Mouse (Mus musculus) olfactory bulb, adult 2 months (tissue): ENCODE results near the gene Krba1. TPM values are rescaled to one million over a fixed set of nuclear protein-coding genes. Genes with fewer than 3 reads are reported as not detected.

Experiments
- H3K27ac ChIP-seq: fragments of 200-500 bp; 2 replicates; pipeline ENCODE4 v1.5.1; 2012; ENCODE audit warnings: low read depth, low read length; ENCODE audit not compliant: insufficient read depth
- H3K4me1 ChIP-seq: fragments of 200-500 bp; 2 replicates; pipeline ENCODE4 v1.6.1; 2012; ENCODE audit warnings: low read length; ENCODE audit not compliant: control insufficient read depth, insufficient read depth
- H3K4me3 ChIP-seq: fragments of 200-500 bp; 2 replicates; pipeline ENCODE4 v1.5.1; 2012; ENCODE audit warnings: mild to moderate bottlenecking, low read depth, low read length, moderate library complexity; ENCODE audit not compliant: insufficient read depth
- CTCF ChIP-seq: fragments of 200-500 bp; IDR thresholded peaks from 2 replicates; pipeline ENCODE4 v1.5.1; 2012; ENCODE audit warnings: low read depth, mild to moderate bottlenecking, low read length, moderate library complexity; ENCODE audit not compliant: insufficient read depth
- POLR2A ChIP-seq: fragments of 200-500 bp; IDR thresholded peaks from 2 replicates; pipeline ENCODE4 v1.6.1; 2012; ENCODE audit warnings: mild to moderate bottlenecking, low read depth, low read length, moderate library complexity; ENCODE audit not compliant: insufficient read depth
- WGBS: fragments of 180-500 bp; shearing (Covaris S2); methylation state at CpG from one replicate; pipeline ENCODE4 v1.1.7; 2018; 5-methylcytosine and 5-hydroxymethylcytosine counted together
- polyA plus RNA-seq: library from polyadenylated mRNA; stranded (reverse); fragments of >200 nt; gene quantifications from 2 replicates; pipeline ENCODE4 v1.2.4, GENCODE M21; 2012; ENCODE audit warnings: low replicate concordance; ENCODE audit not compliant: missing spikeins, insufficient read depth, insufficient read length

Krba1 gene
- 129 TPM in 1 of 2 replicates, not detected in the other for polyA plus RNA-seq

DNA sequence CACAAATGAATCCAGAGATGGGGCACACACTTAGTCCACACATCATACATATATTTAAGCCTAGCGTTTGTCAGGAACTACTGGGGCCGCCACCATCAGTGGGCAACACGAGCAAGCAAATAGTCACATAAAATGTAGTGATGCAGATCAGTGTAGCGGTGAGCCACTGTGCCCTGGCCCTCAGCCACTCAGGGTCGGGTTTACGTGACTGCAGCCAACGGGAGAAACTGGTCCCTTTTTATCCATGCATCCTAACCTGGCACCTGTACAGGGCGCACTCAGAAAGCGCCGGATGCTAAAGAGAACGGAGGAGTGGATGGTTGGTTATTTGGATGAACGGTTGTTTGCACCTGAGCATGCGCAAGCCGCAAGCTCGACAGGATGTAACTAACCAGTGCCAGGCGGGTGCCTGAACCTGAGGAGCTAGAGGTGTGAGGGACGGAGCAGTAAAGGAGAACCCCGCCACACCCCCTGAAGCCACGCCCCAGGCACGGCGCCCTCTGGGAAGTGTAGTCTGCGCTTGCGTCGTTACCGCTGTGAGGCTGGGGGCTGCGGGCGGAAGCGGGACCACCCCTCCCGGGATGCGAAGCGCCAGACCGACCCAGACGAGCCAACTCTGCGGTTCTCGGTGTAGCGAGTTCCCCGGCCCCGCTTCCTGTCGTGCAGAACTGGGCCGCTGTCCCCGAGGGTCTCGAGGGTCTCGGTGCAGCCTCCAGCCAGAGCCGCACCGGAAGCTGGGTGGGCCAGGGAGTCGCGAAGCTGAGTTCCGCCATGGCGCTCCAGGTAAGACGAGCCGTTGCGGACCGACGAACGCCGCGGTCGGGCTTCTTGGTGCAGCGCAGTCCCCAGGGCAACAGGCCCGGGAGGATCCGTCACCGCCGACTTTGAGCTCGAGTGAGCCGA lies at the start of gene Krba1:
Krba1 (plus strand) TSS at position 482 of the 903 bp plus-strand sequence.
- Histone ChIP-seq H3K27ac (peak within 1 kb of the TSS; percentile 79), H3K4me3 (peak within 1 kb of the TSS; percentile 68), H3K4me1 (peaks cover 5% of the 10 kb centered on the region)
- under 1% methylated on average over 65 of the region's 65 CpGs for WGBS
- TF ChIP-seq POLR2A: peak; percentile 33; the same call in 1 of the 2 replicates
- TF ChIP-seq CTCF: no peak

DNA sequence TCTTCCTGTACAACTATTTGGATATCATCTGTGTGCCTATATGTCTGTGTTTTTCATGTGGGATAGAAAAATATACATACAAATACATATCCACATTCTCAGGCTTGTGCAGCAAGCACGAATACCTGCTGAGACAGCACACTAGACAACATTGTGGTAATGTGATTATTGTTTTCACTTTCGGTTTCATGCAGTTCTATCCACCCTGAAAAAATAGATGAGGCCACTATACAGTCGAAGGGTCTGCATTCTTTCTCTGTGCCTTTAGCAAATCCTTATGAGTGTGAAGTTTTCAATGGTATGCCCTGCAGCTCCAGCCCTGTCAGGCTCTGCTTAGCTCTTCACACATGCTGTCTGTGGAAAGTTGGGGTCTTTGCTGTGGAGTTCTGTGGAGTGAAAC lies 36.5 kb upstream of the Krba1 start:
- H3K27ac ChIP-seq: no peak overlapping the region
- 67% methylated on average over 3 of the region's 3 CpGs for WGBS
- no peak for TF ChIP-seq CTCF
- no peak for TF ChIP-seq POLR2A
- no peak overlapping the region for H3K4me3 ChIP-seq
- no peaks in the 10 kb centered on the region for H3K4me1 ChIP-seq

DNA sequence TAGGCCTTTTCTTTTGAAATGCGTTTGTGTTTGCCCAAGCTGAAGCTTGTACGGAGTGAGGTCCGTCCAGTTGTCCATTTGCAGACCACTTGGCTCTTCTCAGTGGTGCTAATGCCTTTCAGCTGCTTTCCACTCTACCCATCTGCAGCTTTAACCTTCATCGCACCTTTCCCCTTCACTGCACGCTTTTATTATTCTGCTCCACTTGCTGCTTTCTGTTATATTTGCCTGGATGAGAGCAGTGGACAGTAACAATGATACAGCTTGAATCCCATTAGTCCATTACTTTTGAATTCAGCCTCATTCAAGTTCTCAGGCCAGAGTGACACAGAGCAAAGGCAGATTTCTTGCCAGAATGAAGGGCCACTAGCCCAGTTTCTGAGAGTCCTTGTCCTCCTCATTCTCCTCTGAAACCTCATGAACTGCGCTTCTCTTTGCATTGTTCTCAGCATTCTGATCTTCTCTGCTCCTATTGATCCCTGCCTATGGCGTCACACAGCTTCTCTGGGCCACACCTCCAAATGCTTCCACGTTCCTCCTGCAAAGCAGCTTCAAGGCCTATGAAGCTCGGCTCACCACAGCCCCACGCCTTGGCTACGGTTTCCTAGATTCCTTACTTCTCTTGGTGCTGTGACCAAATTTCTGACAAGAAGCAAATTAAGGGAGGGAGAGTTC lies 28.9 kb upstream of the Krba1 start:
- TF ChIP-seq CTCF (no peak), POLR2A (no peak)
- no peak overlapping the region for H3K27ac ChIP-seq
- WGBS: 46% methylated on average over 11 of the region's 11 CpGs

DNA sequence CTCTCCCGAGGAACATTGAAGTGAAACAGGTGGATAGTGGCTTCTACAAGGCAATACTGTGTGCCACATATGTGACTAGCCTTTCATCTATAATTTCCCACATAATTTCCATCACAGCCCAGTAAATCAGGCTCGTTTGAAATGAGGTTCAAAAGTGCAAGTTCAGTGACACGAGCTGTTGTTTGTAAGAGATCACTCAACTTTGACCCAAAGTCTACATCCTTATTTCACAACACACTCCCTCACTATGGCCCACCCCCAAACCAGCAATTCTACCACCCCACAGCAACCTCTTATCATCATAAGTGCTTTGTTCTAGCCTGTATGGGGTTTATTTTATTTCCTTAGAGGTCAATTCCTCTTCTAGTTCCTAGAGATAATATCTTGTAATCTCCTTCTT lies 7.2 kb upstream of the Krba1 start:
- 75% methylated on average over 3 of the region's 3 CpGs for WGBS
- H3K4me3 ChIP-seq: no peak overlapping the region
- no peak for TF ChIP-seq CTCF
- TF ChIP-seq POLR2A: no peak
- H3K4me1 ChIP-seq: no peaks in the 10 kb centered on the region
- no peak overlapping the region for H3K27ac ChIP-seq

More for the DNA sequence above, 28.9 kb upstream of the Krba1 start:
- Histone ChIP-seq H3K4me3 (no peak overlapping the region), H3K4me1 (no peaks in the 10 kb centered on the region)

DNA sequence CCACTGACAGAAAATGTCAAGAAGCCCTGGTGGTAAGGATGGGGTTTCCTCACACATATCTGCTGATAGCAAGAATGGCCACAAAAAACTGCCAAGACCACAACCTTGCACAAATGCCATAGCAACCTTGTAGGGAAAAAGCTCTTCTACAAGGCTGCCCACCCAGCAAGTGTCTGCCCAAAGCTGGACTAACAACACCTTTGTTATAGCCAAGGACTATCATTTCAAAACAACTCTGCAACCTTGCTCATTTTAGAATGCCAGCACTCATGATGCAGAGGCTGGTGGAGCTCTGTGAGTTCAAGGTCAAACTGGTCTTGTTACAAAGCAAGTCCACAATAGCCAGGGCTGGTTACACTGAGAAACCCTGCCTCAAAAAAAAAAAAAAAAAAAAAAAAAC lies 1.6 kb upstream of the Krba1 start:
- TF ChIP-seq POLR2A: no peak
- no peak overlapping the region for H3K27ac ChIP-seq
- peaks cover 5% of the 10 kb centered on the region for H3K4me1 ChIP-seq
- no peak overlapping the region for H3K4me3 ChIP-seq

DNA sequence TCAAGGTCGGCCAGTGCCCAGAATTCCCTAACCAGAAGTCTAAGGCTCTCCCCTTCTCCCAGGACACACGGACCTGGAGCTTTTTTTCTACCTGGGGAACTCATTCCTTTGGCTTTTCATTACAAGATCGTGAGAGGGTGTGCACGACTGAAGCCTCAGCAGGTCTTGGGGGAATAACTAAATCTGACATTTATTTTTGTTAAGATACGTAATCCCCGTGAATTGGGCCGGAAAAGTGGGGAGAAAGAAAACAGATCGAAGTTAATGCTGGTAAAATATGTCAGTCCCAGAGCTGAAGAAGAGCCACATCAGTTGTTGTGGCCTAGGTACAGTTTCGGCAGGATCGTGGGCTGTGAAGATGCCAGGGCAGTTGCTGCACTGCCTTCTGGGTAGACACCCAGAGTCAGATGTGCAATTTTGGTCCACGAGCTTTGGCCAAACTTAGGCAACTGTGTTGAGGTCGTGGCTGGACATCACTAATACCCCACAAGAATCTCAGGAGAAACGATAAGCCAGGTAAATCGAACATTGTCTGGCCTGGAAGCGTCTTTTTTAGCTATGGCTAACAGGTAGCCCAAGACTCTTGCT lies 716 bp downstream of the Krba1 start:
- Histone ChIP-seq H3K4me3 (peak overlapping the region; percentile 68), H3K27ac (peak overlapping the region; percentile 79), H3K4me1 (peaks cover 9% of the 10 kb centered on the region)
- WGBS: 20% methylated on average over 15 of the region's 15 CpGs
- TF ChIP-seq CTCF (no peak), POLR2A (0 out of 2 replicates have a peak, but pooled peaks have one; percentile 2)

DNA sequence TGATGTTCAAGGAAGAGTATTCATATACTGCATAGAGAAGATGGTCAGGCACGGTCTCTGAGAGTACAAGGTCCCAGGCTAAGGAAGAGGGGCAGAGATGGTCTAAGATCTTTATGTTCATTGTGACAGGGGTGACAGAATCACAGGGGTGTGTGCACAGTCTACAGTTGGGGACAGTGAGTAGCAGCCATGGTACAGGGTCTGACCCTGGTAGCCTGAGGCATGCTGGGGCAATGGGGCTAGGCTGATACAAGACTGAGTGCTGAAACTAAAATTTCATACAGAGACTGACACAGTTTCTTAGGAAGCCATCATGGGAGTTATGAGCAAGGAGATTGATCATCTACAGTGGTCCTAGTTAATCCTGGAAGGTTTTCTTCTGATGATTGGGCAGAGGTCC lies 1.3 kb downstream of the Krba1 start:
- Histone ChIP-seq H3K4me3 (no peak overlapping the region), H3K4me1 (peaks cover 10% of the 10 kb centered on the region), H3K27ac (no peak overlapping the region)
- TF ChIP-seq POLR2A (no peak), CTCF (no peak)
- WGBS: 97% methylated on average over 1 of the region's 1 CpGs

DNA sequence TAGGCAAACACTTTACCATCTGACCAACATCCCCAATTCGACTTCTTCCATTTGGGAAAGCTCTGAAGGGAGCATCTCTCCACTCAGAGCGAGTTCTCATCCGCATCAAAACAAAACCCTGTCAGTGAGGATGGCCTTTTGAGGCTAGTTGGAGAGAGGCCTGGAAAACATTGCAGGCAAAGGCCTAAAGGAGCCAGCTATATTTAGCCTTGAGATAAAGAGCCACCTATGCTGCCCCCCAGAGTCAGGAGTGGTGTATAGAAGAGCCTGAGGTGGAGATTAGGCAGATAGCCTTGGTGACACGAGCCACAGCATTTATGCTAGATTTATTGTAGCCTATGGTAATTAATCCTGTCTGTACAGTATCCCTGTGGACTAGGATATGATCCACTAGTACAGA lies 1.9 kb downstream of the Krba1 start:
- Histone ChIP-seq H3K4me1 (peaks cover 12% of the 10 kb centered on the region), H3K27ac (no peak overlapping the region), H3K4me3 (no peak overlapping the region)
- TF ChIP-seq POLR2A: no peak
- TF ChIP-seq CTCF: no peak
- 44% methylated on average over 4 of the region's 4 CpGs for WGBS

DNA sequence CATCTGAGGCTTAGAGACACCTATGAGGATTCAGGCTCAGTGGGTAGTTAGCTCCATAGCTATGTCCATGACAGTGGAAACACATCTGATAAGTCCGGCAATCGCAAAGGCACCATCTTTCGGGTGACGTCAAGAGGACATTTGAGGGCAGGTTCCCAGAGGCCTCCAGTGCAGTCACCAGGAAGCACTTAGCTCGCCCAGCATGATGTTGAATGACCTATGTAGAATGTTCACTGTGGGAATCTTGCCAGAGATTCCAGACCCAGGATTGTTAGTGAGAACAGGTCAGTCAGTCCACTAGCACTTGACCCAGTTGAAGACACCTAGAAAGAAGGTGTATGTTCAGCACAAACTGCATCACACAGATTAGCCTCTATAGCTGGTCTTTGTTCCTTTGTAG lies 4.5 kb downstream of the Krba1 start:
- TF ChIP-seq POLR2A (no peak), CTCF (no peak)
- H3K4me1 ChIP-seq: peaks cover 17% of the 10 kb centered on the region
- no peak overlapping the region for H3K4me3 ChIP-seq
- WGBS: 97% methylated on average over 5 of the region's 5 CpGs
- no peak overlapping the region for H3K27ac ChIP-seq
